13 mouse cellular contexts compared by ENCODE assay signal in genomic region chr6:98947486-98948152, GRCm38 (mm10).
A peak's percentile ranks its signal among the peaks of the same experiment; 100 is the strongest.
DNase-seq lines count a peak whose midpoint lies in the region; ATAC-seq and TF ChIP-seq lines count a peak whose summit lies in the region.
"Had no signal": no experiment of that assay in that cellular context is flagged by ENCODE, and none has a peak within 500 bp of the region (broad histone marks: within the 10 kb centered on the region; RNA-seq: fewer than 3 reads in every experiment).

No protein-coding gene starts in this region.

- no peak for DNase-seq in kidney, adult 18-20 months
- no peak for DNase-seq in testis, postnatal 10 days (ENCODE audit: low spot score)
- peak; percentile 28 for DNase-seq in hindbrain, postnatal 0 days (ENCODE audit: low spot score)
- DNase-seq in embryo, embryonic 11 days = no peak
- no peak for DNase-seq in liver, postnatal 0 days
- DNase-seq: adrenal gland, adult 8-10 months; gastrocnemius, postnatal 36 days; heart, postnatal 14 days; kidney, adult 9 months; lung, postnatal 4 days had no signal

- TF ChIP-seq CTCF in testis, adult 2 months (IDR thresholded peaks at IDR 0.05; ENCODE audit: control insufficient read depth, insufficient read depth, insufficient replicate concordance, low read depth, low read length) = no peak
- TF ChIP-seq CTCF in hindbrain, postnatal 0 days (IDR thresholded peaks at IDR 0.05; ENCODE audit: low read depth) = no peak
- no peak for TF ChIP-seq CTCF in liver, postnatal 0 days (IDR thresholded peaks at IDR 0.05; ENCODE audit: low read depth)

- H3K27ac ChIP-seq in kidney, embryonic 15.5 days = 0 out of 2 replicates have a peak overlapping the region, but pooled peaks have one; percentile 1
- no peak overlapping the region for H3K27ac ChIP-seq in testis, adult 2 months (ENCODE audit: control insufficient read depth, insufficient read depth, low read depth, low read length)
- H3K27ac ChIP-seq in hindbrain, postnatal 0 days = no peak overlapping the region
- H3K27ac ChIP-seq in liver, postnatal 0 days (ENCODE audit: low read depth) = no peak overlapping the region
- H3K27ac ChIP-seq: limb, embryonic 12.5 days had no signal

- no peak overlapping the region for H3K9ac ChIP-seq in kidney, embryonic 15.5 days
- H3K9ac ChIP-seq in hindbrain, postnatal 0 days (replicated peaks; ENCODE audit: low read length) = no peak overlapping the region
- no peak overlapping the region for H3K9ac ChIP-seq in liver, postnatal 0 days (replicated peaks)
- H3K9ac ChIP-seq: limb, embryonic 12.5 days had no signal

- no peak for TF ChIP-seq POLR2A in testis, adult 2 months (IDR thresholded peaks at IDR 0.05; ENCODE audit: control insufficient read depth, low read depth, low read length)

- H3K27me3 ChIP-seq in kidney, embryonic 15.5 days = no peaks in the 10 kb centered on the region
- no peaks in the 10 kb centered on the region for H3K27me3 ChIP-seq in testis, adult 2 months (ENCODE audit: control insufficient read depth, insufficient read depth, low read length)
- H3K27me3 ChIP-seq in hindbrain, postnatal 0 days (ENCODE audit: insufficient read depth, low read length) = no peaks in the 10 kb centered on the region
- H3K27me3 ChIP-seq in liver, postnatal 0 days (ENCODE audit: insufficient read depth, low read length) = no peaks in the 10 kb centered on the region
- H3K27me3 ChIP-seq: limb, embryonic 12.5 days had no signal

- TF ChIP-seq EP300 in liver, postnatal 0 days (IDR thresholded peaks at IDR 0.05; ENCODE audit: low read depth) = no peak

- H3K4me2 ChIP-seq in kidney, embryonic 15.5 days = no peak overlapping the region
- no peak overlapping the region for H3K4me2 ChIP-seq in hindbrain, postnatal 0 days (ENCODE audit: low read depth, low read length)
- H3K4me2 ChIP-seq in liver, postnatal 0 days (ENCODE audit: low read depth, low read length) = no peak overlapping the region
- H3K4me2 ChIP-seq: limb, embryonic 12.5 days had no signal

- no peak for ATAC-seq in kidney, embryonic 15.5 days (replicated peaks; ENCODE audit: low FRiP score)
- no peak for ATAC-seq in hindbrain, postnatal 0 days
- no peak for ATAC-seq in liver, postnatal 0 days

- WGBS in kidney, embryonic 15.5 days = 71% methylated on average over 11 of the region's 11 CpGs
- WGBS in hindbrain, postnatal 0 days = 56% methylated on average over 11 of the region's 11 CpGs
- WGBS in liver, postnatal 0 days (ENCODE audit: insufficient replicate concordance) = 81% methylated on average over 11 of the region's 11 CpGs

- H3K36me3 ChIP-seq in kidney, embryonic 15.5 days = peaks cover 14% of the 10 kb centered on the region; the same call in 1 of the 2 replicates
- no peaks in the 10 kb centered on the region for H3K36me3 ChIP-seq in testis, adult 2 months (ENCODE audit: control insufficient read depth, insufficient read depth, low read length)
- H3K36me3 ChIP-seq in hindbrain, postnatal 0 days (ENCODE audit: insufficient read depth, low read length) = no peaks in the 10 kb centered on the region
- peaks cover 45% of the 10 kb centered on the region for H3K36me3 ChIP-seq in liver, postnatal 0 days (replicated peaks; ENCODE audit: insufficient read depth, low read length)

- H3K4me1 ChIP-seq in kidney, embryonic 15.5 days = peaks cover 58% of the 10 kb centered on the region
- no peaks in the 10 kb centered on the region for H3K4me1 ChIP-seq in testis, adult 2 months (ENCODE audit: control insufficient read depth, insufficient read depth, low read length)
- 0 out of 2 replicates have a peak, but pooled peaks cover 4% of the 10 kb centered on the region for H3K4me1 ChIP-seq in hindbrain, postnatal 0 days (ENCODE audit: insufficient read depth, low read length)
- no peaks in the 10 kb centered on the region for H3K4me1 ChIP-seq in liver, postnatal 0 days (ENCODE audit: insufficient read depth)

- no peak overlapping the region for H3K4me3 ChIP-seq in kidney, embryonic 15.5 days (replicated peaks)
- H3K4me3 ChIP-seq in testis, adult 2 months (ENCODE audit: control insufficient read depth, low read depth, low read length) = peak overlapping the region; percentile 57
- no peak overlapping the region for H3K4me3 ChIP-seq in hindbrain, postnatal 0 days (ENCODE audit: low read length)
- H3K4me3 ChIP-seq in liver, postnatal 0 days (ENCODE audit: low read depth, low read length) = no peak overlapping the region
- H3K4me3 ChIP-seq: limb, embryonic 12.5 days had no signal

- no peaks in the 10 kb centered on the region for H3K9me3 ChIP-seq in kidney, embryonic 15.5 days (replicated peaks)
- no peaks in the 10 kb centered on the region for H3K9me3 ChIP-seq in hindbrain, postnatal 0 days (ENCODE audit: low read length)
- no peaks in the 10 kb centered on the region for H3K9me3 ChIP-seq in liver, postnatal 0 days (ENCODE audit: low read length)
- H3K9me3 ChIP-seq: limb, embryonic 12.5 days had no signal
